Mouse (Mus musculus) thymus, postnatal 10 days (tissue): ENCODE measurements at regions not wholly inside any gene's neighbourhood (a gene's known extent, or its start where the extent isn't known, plus 50 kb on each side); places are given as distances from the start of the nearest gene placed in this dataset.

Source experiments
- DNase-seq, 2 experiments: peaks; one replicate each; pipeline ENCODE4 v3.0.0; 2021; ENCODE audit warnings: low spot score in 2 of 2

- DNase-seq: no peak
Observed at GRCm38 (mm10) chr1:91677062-91677461, 124.2 kb upstream of the Twist2 start.

- no peak for DNase-seq
Observed at GRCm38 (mm10) chr1:91678789-91679188, 122.5 kb upstream of the Twist2 start.

- no peak for DNase-seq
Observed at GRCm38 (mm10) chr1:91685031-91685430, 116.2 kb upstream of the Twist2 start.

GRCm38 (mm10) chr1:91685789-91686188, 115.5 kb upstream of the Twist2 start:
- no peak for DNase-seq

- DNase-seq: no peak
Observed at GRCm38 (mm10) chr1:91691601-91692000, 109.7 kb upstream of the Twist2 start.

- DNase-seq: no peak
Observed at GRCm38 (mm10) chr1:91692709-91693460, 108.4 kb upstream of the Twist2 start.

GRCm38 (mm10) chr1:91697053-91697452, 104.2 kb upstream of the Twist2 start:
- no peak for DNase-seq

- no peak for DNase-seq
Observed at GRCm38 (mm10) chr1:91701475-91701874, 99.8 kb upstream of the Twist2 start.

GRCm38 (mm10) chr1:91702021-91702420, 99.2 kb upstream of the Twist2 start:
- DNase-seq: no peak

GRCm38 (mm10) chr1:91702737-91703136, 98.5 kb upstream of the Twist2 start:
- DNase-seq: no peak

GRCm38 (mm10) chr1:91705451-91705850, 95.8 kb upstream of the Twist2 start:
- peak in 1 of 2 experiments; percentile 15 for DNase-seq

DNA sequence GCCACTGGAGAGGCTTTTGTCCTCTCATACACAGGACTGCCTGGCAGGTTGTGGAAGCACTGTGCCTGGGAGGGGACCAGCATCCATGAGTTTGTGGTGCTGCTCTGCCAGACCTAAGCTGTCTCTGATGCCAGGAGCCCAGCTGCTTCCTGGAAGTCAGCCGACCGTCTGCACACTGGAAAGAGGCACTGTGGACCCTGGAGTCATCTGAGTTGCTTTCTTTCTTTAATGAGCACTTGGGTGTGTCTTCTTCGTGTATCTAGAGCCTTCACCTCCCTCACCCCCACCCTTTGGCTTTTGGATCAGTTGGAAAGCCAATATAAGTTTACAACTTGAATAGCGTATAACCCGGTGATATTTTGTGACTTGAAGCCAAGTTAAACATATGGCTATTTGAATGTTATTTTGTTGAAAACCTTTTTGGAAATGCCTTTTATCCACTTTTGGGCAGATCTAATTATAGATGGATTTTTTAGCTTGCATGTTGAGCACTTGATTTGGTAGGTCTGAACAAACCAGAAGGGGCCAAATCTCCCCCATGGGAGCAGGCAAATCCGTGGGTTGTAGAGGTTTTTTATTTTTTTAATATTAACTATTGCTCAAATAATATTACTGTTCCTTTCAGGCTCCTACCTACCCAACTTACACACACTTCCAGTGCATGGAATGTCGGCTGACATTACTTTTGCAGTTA, 92.6 kb upstream of the Twist2 start:
- DNase-seq: no peak

DNA sequence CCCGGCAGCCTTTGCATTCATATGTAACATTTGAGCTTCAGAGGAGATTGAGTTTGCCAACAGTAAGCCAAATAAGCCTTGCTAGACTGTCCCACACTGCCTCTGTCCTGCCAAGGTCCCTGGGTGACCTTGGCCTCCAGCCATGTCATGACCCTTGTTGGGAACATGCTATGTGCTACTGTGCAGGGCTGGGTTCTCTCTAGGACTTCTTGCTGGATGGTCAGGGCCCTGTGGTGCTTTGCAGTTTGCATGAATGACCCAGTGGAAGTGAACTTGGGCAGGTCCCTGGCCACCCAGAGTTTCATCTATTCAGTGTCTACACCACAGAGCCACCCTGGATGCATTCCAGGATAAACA, 92.0 kb upstream of the Twist2 start:
- no peak for DNase-seq

DNA sequence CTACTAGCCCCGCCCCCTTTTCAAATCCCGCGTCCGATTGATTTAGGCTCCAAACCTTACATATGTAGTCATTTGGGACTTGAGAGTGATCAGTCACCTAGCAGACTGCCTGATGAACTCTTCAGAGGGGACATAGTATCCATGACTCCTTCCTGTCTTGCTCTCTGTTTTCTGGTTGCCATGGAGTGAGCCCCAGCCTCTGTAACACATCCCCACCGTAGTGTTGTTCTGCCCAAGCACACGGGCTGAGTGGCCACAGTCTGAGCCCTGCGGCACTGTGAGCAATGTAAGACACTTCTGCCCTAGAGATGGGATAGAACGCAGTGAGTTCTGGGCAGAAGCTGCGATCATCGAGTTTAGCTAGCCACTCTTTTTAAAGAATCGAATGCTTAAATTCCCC, 88.1 kb upstream of the Twist2 start:
- no peak for DNase-seq

DNA sequence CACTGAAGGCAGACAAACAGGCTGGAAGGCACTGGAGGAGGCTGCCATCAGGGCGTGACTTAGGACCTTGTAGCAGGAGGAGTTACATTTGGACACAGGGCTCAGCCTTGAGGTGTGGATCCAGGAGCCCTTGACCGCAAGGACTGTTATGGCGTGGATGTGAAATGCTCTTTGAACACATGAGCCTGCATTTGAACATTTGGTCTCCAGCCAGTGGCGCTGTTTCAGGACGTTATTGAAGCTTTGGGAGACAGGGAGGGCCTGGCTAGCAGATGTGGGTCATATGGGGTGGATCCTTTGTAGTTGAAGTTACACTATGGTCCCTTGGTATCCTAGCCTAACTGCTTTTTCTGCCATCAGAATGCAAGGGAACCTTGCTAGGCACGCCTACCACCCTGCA, 87.0 kb upstream of the Twist2 start:
- no peak for DNase-seq

DNA sequence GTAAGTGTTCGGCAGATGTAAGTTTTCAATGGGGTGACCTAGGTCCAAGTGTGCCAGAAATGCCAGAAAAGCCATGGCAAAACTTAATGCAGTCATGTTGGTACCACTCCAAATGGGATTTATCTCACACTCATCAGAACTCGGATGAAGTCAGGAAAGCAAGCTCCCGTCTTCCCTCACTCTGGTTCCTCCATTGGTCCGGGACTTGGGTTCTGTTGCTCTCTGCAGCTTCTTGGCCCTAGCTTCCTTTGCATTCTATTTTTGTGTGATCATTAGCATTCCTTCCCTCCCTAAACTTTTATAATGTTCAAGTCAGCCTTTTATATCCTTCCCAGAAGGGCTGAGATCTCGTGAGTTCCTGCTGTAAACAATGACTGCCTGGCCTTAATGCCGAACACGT, 85.9 kb upstream of the Twist2 start:
- DNase-seq: no peak

- no peak for DNase-seq
Observed at GRCm38 (mm10) chr1:91715791-91716190, 85.5 kb upstream of the Twist2 start.

- no peak for DNase-seq
Observed at GRCm38 (mm10) chr1:91716836-91717235, 84.4 kb upstream of the Twist2 start.

DNA sequence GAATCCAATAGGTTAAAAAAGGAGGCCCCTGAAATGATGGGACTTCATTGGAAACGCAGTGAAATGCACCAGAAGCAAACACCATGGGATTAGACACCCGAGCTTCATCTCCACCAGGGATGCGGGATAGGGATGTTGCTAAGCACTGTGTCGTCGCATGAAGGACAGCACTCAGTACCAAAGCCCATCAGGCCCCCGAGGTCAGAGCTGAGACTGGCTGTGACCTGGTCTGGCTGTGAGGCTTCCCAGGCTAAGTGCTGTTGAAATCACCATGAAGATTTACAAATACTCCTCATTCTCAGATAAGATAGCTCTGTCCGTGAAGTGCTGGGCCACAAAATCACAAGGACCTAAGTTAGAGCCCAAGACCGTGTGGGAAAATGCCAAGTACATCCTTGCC, 83.3 kb upstream of the Twist2 start:
- no peak for DNase-seq

DNA sequence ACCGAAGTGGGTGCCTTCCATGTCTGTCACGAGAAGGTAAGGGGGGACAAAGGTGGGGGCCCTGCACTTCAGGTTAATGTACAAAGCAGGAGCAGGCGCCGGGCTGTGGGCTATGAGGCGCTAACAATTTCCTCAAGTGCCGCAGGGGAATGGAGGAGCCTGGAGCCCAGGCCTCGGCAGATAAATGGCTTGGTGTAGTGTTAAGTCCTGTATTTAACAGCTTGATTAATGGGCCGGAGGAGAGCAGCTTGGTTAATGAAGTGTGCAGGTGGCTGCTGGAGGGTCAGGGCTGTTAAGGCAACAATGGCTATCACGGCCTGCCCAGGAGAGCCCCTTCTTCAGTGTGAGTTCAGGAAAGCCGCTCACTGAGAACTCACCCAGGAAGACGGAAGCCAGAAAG, 72.0 kb upstream of the Twist2 start:
- no peak for DNase-seq

- DNase-seq: no peak
Observed at GRCm38 (mm10) chr1:91730281-91730680, 71.0 kb upstream of the Twist2 start.

DNA sequence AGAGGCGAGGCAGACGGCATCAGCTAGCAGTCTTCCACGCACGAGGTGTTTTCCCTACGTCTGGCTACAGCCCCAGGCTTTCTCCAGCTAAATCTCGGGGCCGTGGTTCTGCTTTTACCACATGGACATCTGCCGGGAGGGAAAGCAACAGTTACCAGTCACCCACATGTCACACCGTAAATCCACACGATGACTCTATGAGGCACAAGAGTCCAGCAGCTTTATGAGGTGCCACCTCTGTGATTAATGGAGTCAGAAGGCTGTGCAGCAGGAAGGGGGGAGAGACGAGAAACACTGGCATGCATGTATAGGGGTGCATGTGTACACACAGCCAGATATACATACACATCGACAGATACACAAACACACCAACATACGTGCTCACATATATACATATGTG, 69.6 kb upstream of the Twist2 start:
- no peak for DNase-seq

DNA sequence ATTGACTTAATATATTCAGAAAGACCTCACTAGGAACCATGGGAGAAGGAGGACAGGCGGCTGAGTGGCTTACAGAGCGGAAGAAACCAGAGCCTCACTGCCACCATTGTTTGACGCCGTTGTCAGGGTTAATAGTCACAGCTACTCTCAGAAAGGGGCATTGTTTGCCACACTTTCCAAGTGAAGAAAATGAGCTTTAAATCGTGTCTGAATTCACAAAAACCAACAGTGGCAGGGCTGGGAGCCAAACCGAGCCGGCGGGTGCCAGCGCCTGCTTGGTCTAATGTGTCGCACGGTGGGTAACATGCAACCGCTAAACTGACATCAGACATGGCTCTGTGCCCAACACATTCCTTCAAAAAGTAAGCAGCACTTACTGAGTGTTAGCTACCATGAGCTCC, 68.8 kb upstream of the Twist2 start:
- no peak for DNase-seq

GRCm38 (mm10) chr1:91734731-91735130, 66.5 kb upstream of the Twist2 start:
- no peak for DNase-seq
